Mouse (Mus musculus): Measurements from ENCODE around the gene Rhpn2. TPM values are rescaled to one million over a fixed set of nuclear protein-coding genes. Genes with fewer than 3 reads are reported as not detected.
A peak's percentile ranks its signal among the peaks of the same experiment; 100 is the strongest.

The Rhpn2 gene
- polyA plus RNA-seq, 1 experiment from 2014 or later, result 5.2 TPM

- WGBS, result 6% methylated on average over 11 of the region's 13 CpGs
- H3K9me3 ChIP-seq, result no peaks in the 10 kb centered on the region
- H3K36me3 ChIP-seq (replicated peaks), result no peaks in the 10 kb centered on the region
- H3K27me3 ChIP-seq (replicated peaks; ENCODE audit: low read depth, poor library complexity, severe bottlenecking), result no peaks in the 10 kb centered on the region
- H3K27ac ChIP-seq (replicated peaks), result peak overlapping the region; percentile 66
- H3K4me1 ChIP-seq, result peaks cover 16% of the 10 kb centered on the region
- DNase-seq (ENCODE audit: low spot score), result peak; percentile 31
- peak overlapping the region; percentile 41 for H3K4me3 ChIP-seq
These were observed 11.1 kb upstream of the Rhpn2 start for GRCm38 (mm10) chr7:35322732-35323420.

- Histone ChIP-seq H3K27me3 (replicated peaks; ENCODE audit: low read depth, poor library complexity, severe bottlenecking) (peaks cover 47% of the 10 kb centered on the region), H3K4me1 (peaks cover 28% of the 10 kb centered on the region), H3K27ac (replicated peaks) (no peak overlapping the region), H3K9me3 (no peaks in the 10 kb centered on the region), H3K36me3 (replicated peaks) (no peaks in the 10 kb centered on the region), H3K4me3 (no peak overlapping the region)
- 64% methylated on average over 3 of the region's 3 CpGs for WGBS
- DNase-seq (ENCODE audit: low spot score), result no peak
These were observed 2.4 kb upstream of the Rhpn2 start for GRCm38 (mm10) chr7:35331590-35331989.

GRCm38 (mm10) chr7:35333231-35333651, 729 bp upstream of the Rhpn2 start:
- Histone ChIP-seq H3K4me3 (peak overlapping the region; percentile 79), H3K27me3 (replicated peaks; ENCODE audit: low read depth, poor library complexity, severe bottlenecking) (peaks cover 54% of the 10 kb centered on the region), H3K4me1 (peaks cover 28% of the 10 kb centered on the region), H3K9me3 (no peaks in the 10 kb centered on the region), H3K27ac (replicated peaks) (peak overlapping the region; percentile 57; the same call in 1 of the 2 replicates), H3K36me3 (replicated peaks) (no peaks in the 10 kb centered on the region)
- under 1% methylated on average over 19 of the region's 19 CpGs for WGBS
- peak; percentile 54 for DNase-seq (ENCODE audit: low spot score)

GRCm38 (mm10) chr7:35334527-35335452, 820 bp downstream of the Rhpn2 start:
- H3K4me3 ChIP-seq, result peak overlapping the region; percentile 79
- H3K9me3 ChIP-seq, result no peaks in the 10 kb centered on the region
- H3K36me3 ChIP-seq (replicated peaks), result no peaks in the 10 kb centered on the region
- peaks cover 28% of the 10 kb centered on the region for H3K4me1 ChIP-seq
- peak overlapping the region; percentile 68 for H3K27ac ChIP-seq (replicated peaks)
- under 1% methylated on average over 51 of the region's 51 CpGs for WGBS
- DNase-seq (ENCODE audit: low spot score), result no peak
- H3K27me3 ChIP-seq (replicated peaks; ENCODE audit: low read depth, poor library complexity, severe bottlenecking), result peaks cover 54% of the 10 kb centered on the region

- H3K27me3 ChIP-seq (replicated peaks; ENCODE audit: low read depth, poor library complexity, severe bottlenecking), result peaks cover 21% of the 10 kb centered on the region
- WGBS, result 16% methylated on average over 5 of the region's 5 CpGs
- no peaks in the 10 kb centered on the region for H3K9me3 ChIP-seq
- H3K4me3 ChIP-seq, result no peak overlapping the region
- no peak for DNase-seq (ENCODE audit: low spot score)
- no peaks in the 10 kb centered on the region for H3K36me3 ChIP-seq (replicated peaks)
- H3K27ac ChIP-seq (replicated peaks), result no peak overlapping the region
- peaks cover 12% of the 10 kb centered on the region for H3K4me1 ChIP-seq
These were observed 6.2 kb downstream of the Rhpn2 start for GRCm38 (mm10) chr7:35340196-35340595.

- Histone ChIP-seq H3K4me1 (0 out of 2 replicates have a peak, but pooled peaks cover 7% of the 10 kb centered on the region), H3K9me3 (no peaks in the 10 kb centered on the region), H3K36me3 (replicated peaks) (no peaks in the 10 kb centered on the region), H3K27ac (replicated peaks) (no peak overlapping the region), H3K4me3 (no peak overlapping the region), H3K27me3 (replicated peaks; ENCODE audit: low read depth, poor library complexity, severe bottlenecking) (peaks cover 10% of the 10 kb centered on the region)
- no peak for DNase-seq (ENCODE audit: low spot score)
- 87% methylated on average over 6 of the region's 6 CpGs for WGBS
These were observed 7.3 kb downstream of the Rhpn2 start for GRCm38 (mm10) chr7:35341282-35341681.

- Histone ChIP-seq H3K9me3 (no peaks in the 10 kb centered on the region), H3K36me3 (replicated peaks) (no peaks in the 10 kb centered on the region), H3K4me3 (no peak overlapping the region), H3K27ac (replicated peaks) (no peak overlapping the region), H3K4me1 (0 out of 2 replicates have a peak, but pooled peaks cover 7% of the 10 kb centered on the region), H3K27me3 (replicated peaks; ENCODE audit: low read depth, poor library complexity, severe bottlenecking) (no peaks in the 10 kb centered on the region)
- 74% methylated on average over 4 of the region's 4 CpGs for WGBS
- no peak for DNase-seq (ENCODE audit: low spot score)
These were observed 8.5 kb downstream of the Rhpn2 start for GRCm38 (mm10) chr7:35342498-35342897.

GRCm38 (mm10) chr7:35344785-35345330, 10.9 kb downstream of the Rhpn2 start:
- 92% methylated on average over 5 of the region's 5 CpGs for WGBS
- Histone ChIP-seq H3K4me1 (0 out of 2 replicates have a peak, but pooled peaks cover 7% of the 10 kb centered on the region), H3K9me3 (no peaks in the 10 kb centered on the region), H3K27me3 (replicated peaks; ENCODE audit: low read depth, poor library complexity, severe bottlenecking) (no peaks in the 10 kb centered on the region), H3K4me3 (no peak overlapping the region), H3K27ac (replicated peaks) (no peak overlapping the region), H3K36me3 (replicated peaks) (no peaks in the 10 kb centered on the region)
- no peak for DNase-seq (ENCODE audit: low spot score)

GRCm38 (mm10) chr7:35347918-35348700, 14.1 kb downstream of the Rhpn2 start:
- no peaks in the 10 kb centered on the region for H3K36me3 ChIP-seq (replicated peaks)
- no peaks in the 10 kb centered on the region for H3K4me1 ChIP-seq
- no peak overlapping the region for H3K4me3 ChIP-seq
- no peaks in the 10 kb centered on the region for H3K27me3 ChIP-seq (replicated peaks; ENCODE audit: low read depth, poor library complexity, severe bottlenecking)
- H3K27ac ChIP-seq (replicated peaks), result no peak overlapping the region
- no peak for DNase-seq (ENCODE audit: low spot score)
- 72% methylated on average over 18 of the region's 18 CpGs for WGBS
- no peaks in the 10 kb centered on the region for H3K9me3 ChIP-seq

- 91% methylated on average over 4 of the region's 4 CpGs for WGBS
- no peaks in the 10 kb centered on the region for H3K4me1 ChIP-seq
These were observed 15.1 kb downstream of the Rhpn2 start for GRCm38 (mm10) chr7:35349022-35349421.

GRCm38 (mm10) chr7:35349886-35350684, 16.1 kb downstream of the Rhpn2 start:
- 88% methylated on average over 8 of the region's 8 CpGs for WGBS
- no peaks in the 10 kb centered on the region for H3K27me3 ChIP-seq (replicated peaks; ENCODE audit: low read depth, poor library complexity, severe bottlenecking)
- no peak for DNase-seq (ENCODE audit: low spot score)
- no peak overlapping the region for H3K4me3 ChIP-seq
- H3K4me1 ChIP-seq, result no peaks in the 10 kb centered on the region
- H3K27ac ChIP-seq (replicated peaks), result no peak overlapping the region
- no peaks in the 10 kb centered on the region for H3K9me3 ChIP-seq
- H3K36me3 ChIP-seq (replicated peaks), result no peaks in the 10 kb centered on the region

More at GRCm38 (mm10) chr7:35349022-35349421, 15.1 kb downstream of the Rhpn2 start:
- Histone ChIP-seq H3K36me3 (replicated peaks) (no peaks in the 10 kb centered on the region), H3K27me3 (replicated peaks; ENCODE audit: low read depth, poor library complexity, severe bottlenecking) (no peaks in the 10 kb centered on the region), H3K4me3 (no peak overlapping the region), H3K27ac (replicated peaks) (no peak overlapping the region), H3K9me3 (no peaks in the 10 kb centered on the region)
- DNase-seq (ENCODE audit: low spot score), result no peak

Data from embryonic facial prominence, embryonic 10.5 days (tissue).